Mouse (Mus musculus): ENCODE results near the gene Wdr70. TPM values are rescaled to one million over a fixed set of nuclear protein-coding genes. Genes with fewer than 3 reads are reported as not detected.

Wdr70 gene
- total and polyA plus RNA-seq, 3 experiments: 21.9 to 37.1 (median 23.6) TPM

- Histone ChIP-seq H3K4me1 (ENCODE audit: control insufficient read depth in 1 of 2, insufficient read depth in 2 of 2) (no peaks in the 10 kb centered on the region), H3K4me2 (ENCODE audit: insufficient read depth, low read depth, poor library complexity, severe bottlenecking) (no peak overlapping the region), H3K27ac (ENCODE audit: insufficient read depth, low read depth) (no peak overlapping the region), H3K9me3 (replicated peaks; ENCODE audit: low read length) (no peaks in the 10 kb centered on the region), H3K36me3 (replicated peaks in 1 of 2; ENCODE audit: control insufficient read depth in 1 of 2, insufficient read depth in 1 of 2, low read length in 1 of 2) (peaks cover 2 to 35% of the 10 kb centered on the region in 2 experiments), H3K79me2 (replicated peaks; ENCODE audit: control insufficient read depth, extremely low read depth, insufficient read depth, poor library complexity, severe bottlenecking) (no peaks in the 10 kb centered on the region), H3K9ac (ENCODE audit: insufficient read depth, low read depth) (no peak overlapping the region), H3K4me3 (replicated peaks in 1 of 3; ENCODE audit: low read depth in 2 of 3, low read length in 2 of 3, poor library complexity in 1 of 3) (no peak overlapping the region), H3K27me3 (replicated peaks) (no peaks in the 10 kb centered on the region)
- in situ Hi-C loops (cut with MboI; ENCODE audit: low pct_ligation_motif_present, low pct_unique_long_range_greater_than_20kb, low sequenced_read_pairs) (no loop called here), dilution Hi-C loops (cut with MboI; ENCODE audit: extremely low pct_ligation_motif_present, extremely low pct_unique_long_range_greater_than_20kb, low sequenced_read_pairs) (no loop called here)
- no peak for TF ChIP-seq IRF4 (IDR thresholded peaks at IDR 0.05; ENCODE audit: low read depth, low read length)
- TF ChIP-seq CHD2 (IDR thresholded peaks at IDR 0.05; ENCODE audit: low read length): no peak
- no peak for TF ChIP-seq CTCF (conservative IDR thresholded peaks at IDR 0.05 in 1 of 2, IDR thresholded peaks at IDR 0.05 in 1 of 2; ENCODE audit: low read depth in 2 of 2, low read length in 2 of 2)
- TF ChIP-seq E2F4 (IDR thresholded peaks at IDR 0.05; ENCODE audit: insufficient replicate concordance, low read depth, low read length): no peak
- TF ChIP-seq ETS1 (conservative IDR thresholded peaks at IDR 0.05; ENCODE audit: low read depth, low read length): no peak
- no peak for TF ChIP-seq TBP (conservative IDR thresholded peaks at IDR 0.05; ENCODE audit: low read depth, low read length)
- DNase-seq (ENCODE audit: extremely low read depth): no peak
Observed at GRCm38 (mm10) chr15:8051177-8051576, 47.8 kb downstream of the Wdr70 start.

- in situ Hi-C loops (cut with MboI; ENCODE audit: low pct_ligation_motif_present, low pct_unique_long_range_greater_than_20kb, low sequenced_read_pairs): loop anchor here (25.0 kb wide), 1 partner anchor 578 kb away; no protein-coding TSS in a partner anchor
- Histone ChIP-seq H3K4me2 (ENCODE audit: insufficient read depth, low read depth, poor library complexity, severe bottlenecking) (no peak overlapping the region), H3K36me3 (replicated peaks in 1 of 2; ENCODE audit: control insufficient read depth in 1 of 2, insufficient read depth in 1 of 2, low read length in 1 of 2) (peaks cover 11 to 46% of the 10 kb centered on the region in 2 experiments), H3K4me3 (replicated peaks in 1 of 3; ENCODE audit: low read depth in 2 of 3, low read length in 2 of 3, poor library complexity in 1 of 3) (no peak overlapping the region), H3K4me1 (ENCODE audit: control insufficient read depth in 1 of 2, insufficient read depth in 2 of 2) (peaks cover 0 to 5% of the 10 kb centered on the region in 2 experiments; a peak in 1 of 4 replicates), H3K9me3 (replicated peaks; ENCODE audit: low read length) (no peaks in the 10 kb centered on the region), H3K9ac (ENCODE audit: insufficient read depth, low read depth) (no peak overlapping the region), H3K27me3 (replicated peaks) (no peaks in the 10 kb centered on the region), H3K79me2 (replicated peaks; ENCODE audit: control insufficient read depth, extremely low read depth, insufficient read depth, poor library complexity, severe bottlenecking) (no peaks in the 10 kb centered on the region), H3K27ac (ENCODE audit: insufficient read depth, low read depth) (no peak overlapping the region)
- dilution Hi-C loops (cut with MboI; ENCODE audit: extremely low pct_ligation_motif_present, extremely low pct_unique_long_range_greater_than_20kb, low sequenced_read_pairs): no loop called here
- TF ChIP-seq POLR2A (IDR thresholded peaks at IDR 0.05; ENCODE audit: low read depth, low read length) (no peak), MYC (IDR thresholded peaks at IDR 0.05; ENCODE audit: low read depth, low read length) (no peak), USF1 (IDR thresholded peaks at IDR 0.05; ENCODE audit: low read depth, low read length) (no peak), TBP (conservative IDR thresholded peaks at IDR 0.05; ENCODE audit: low read depth, low read length) (no peak), ELF1 (IDR thresholded peaks at IDR 0.05; ENCODE audit: low read depth, low read length) (no peak), SMC3 (IDR thresholded peaks at IDR 0.05; ENCODE audit: low read depth, low read length) (no peak), HCFC1 (IDR thresholded peaks at IDR 0.05; ENCODE audit: low read depth, low read length) (no peak), KAT2A (IDR thresholded peaks at IDR 0.05; ENCODE audit: insufficient replicate concordance, low read length) (no peak), IRF4 (IDR thresholded peaks at IDR 0.05; ENCODE audit: low read depth, low read length) (no peak), ETS1 (conservative IDR thresholded peaks at IDR 0.05; ENCODE audit: low read depth, low read length) (no peak), NELFE (IDR thresholded peaks at IDR 0.05; ENCODE audit: low read depth, low read length) (no peak)
- DNase-seq (ENCODE audit: extremely low read depth): no peak
Observed at GRCm38 (mm10) chr15:8039834-8040233, 59.2 kb downstream of the Wdr70 start.

GRCm38 (mm10) chr15:8038457-8038856 is 60.6 kb downstream of the Wdr70 start:
- Histone ChIP-seq H3K9me3 (replicated peaks; ENCODE audit: low read length) (no peaks in the 10 kb centered on the region), H3K27me3 (replicated peaks) (no peaks in the 10 kb centered on the region), H3K79me2 (replicated peaks; ENCODE audit: control insufficient read depth, extremely low read depth, insufficient read depth, poor library complexity, severe bottlenecking) (no peaks in the 10 kb centered on the region), H3K27ac (ENCODE audit: insufficient read depth, low read depth) (no peak overlapping the region), H3K4me2 (ENCODE audit: insufficient read depth, low read depth, poor library complexity, severe bottlenecking) (no peak overlapping the region), H3K4me3 (replicated peaks in 1 of 3; ENCODE audit: low read depth in 2 of 3, low read length in 2 of 3, poor library complexity in 1 of 3) (no peak overlapping the region), H3K36me3 (replicated peaks in 1 of 2; ENCODE audit: control insufficient read depth in 1 of 2, insufficient read depth in 1 of 2, low read length in 1 of 2) (peaks cover 11 to 43% of the 10 kb centered on the region in 2 experiments), H3K4me1 (ENCODE audit: control insufficient read depth in 1 of 2, insufficient read depth in 2 of 2) (peaks cover 0 to 5% of the 10 kb centered on the region in 2 experiments; a peak in 1 of 4 replicates), H3K9ac (ENCODE audit: insufficient read depth, low read depth) (no peak overlapping the region)
- in situ Hi-C loops (cut with MboI; ENCODE audit: low pct_ligation_motif_present, low pct_unique_long_range_greater_than_20kb, low sequenced_read_pairs): loop anchor here (25.0 kb wide), 1 partner anchor 576 kb away; no protein-coding TSS in a partner anchor
- TF ChIP-seq MYC (IDR thresholded peaks at IDR 0.05; ENCODE audit: low read depth, low read length) (no peak), JUND (conservative IDR thresholded peaks at IDR 0.05; ENCODE audit: low read depth, low read length) (no peak), MAZ (IDR thresholded peaks at IDR 0.05; ENCODE audit: low read depth, low read length) (no peak), KAT2A (IDR thresholded peaks at IDR 0.05; ENCODE audit: insufficient replicate concordance, low read length) (no peak), ETS1 (conservative IDR thresholded peaks at IDR 0.05; ENCODE audit: low read depth, low read length) (no peak), ZMIZ1 (IDR thresholded peaks at IDR 0.05; ENCODE audit: low read depth, low read length) (no peak), MAFK (IDR thresholded peaks at IDR 0.05; ENCODE audit: insufficient replicate concordance, low read length) (no peak), HCFC1 (IDR thresholded peaks at IDR 0.05; ENCODE audit: low read depth, low read length) (no peak), USF2 (conservative IDR thresholded peaks at IDR 0.05; ENCODE audit: low read depth, low read length) (no peak), SMC3 (IDR thresholded peaks at IDR 0.05; ENCODE audit: low read depth, low read length) (peak; percentile 17; the same call in 1 of the 2 replicates), CHD2 (IDR thresholded peaks at IDR 0.05; ENCODE audit: low read length) (no peak), RAD21 (IDR thresholded peaks at IDR 0.05; ENCODE audit: low read depth, low read length) (peak; percentile 46), CTCF (conservative IDR thresholded peaks at IDR 0.05 in 1 of 2, IDR thresholded peaks at IDR 0.05 in 1 of 2; ENCODE audit: low read depth in 2 of 2, low read length in 2 of 2) (peak in 1 of 2 experiments; percentile 49; a peak in 2 of 4 replicates), NELFE (IDR thresholded peaks at IDR 0.05; ENCODE audit: low read depth, low read length) (no peak)
- dilution Hi-C loops (cut with MboI; ENCODE audit: extremely low pct_ligation_motif_present, extremely low pct_unique_long_range_greater_than_20kb, low sequenced_read_pairs): no loop called here
- peak; percentile 15 for DNase-seq (ENCODE audit: extremely low read depth)
